Mouse (Mus musculus) MEL (cell line): ENCODE measurements at regions not wholly inside any gene's neighbourhood (a gene's known extent, or its start where the extent isn't known, plus 50 kb on each side); places are given as distances from the start of the nearest gene placed in this dataset.

Source experiments
- DNase-seq: peaks from one replicate; pipeline ENCODE4 v3.0.0; 2011; ENCODE audit warnings: low read depth, low spot score
- H3K27ac ChIP-seq: 2 replicates; pipeline ENCODE4 v1.5.1; 2012; ENCODE audit warnings: low read depth, mild to moderate bottlenecking, control low read depth, low read length, moderate library complexity; ENCODE audit not compliant: control insufficient read depth
- H3K27me3 ChIP-seq, 2 experiments: fragments of 150-350 bp in 1 of 2; sonication (generic) in 1 of 2; 2 replicates each; pipeline ENCODE4 v1.6.1; 2012; ENCODE audit warnings: low read length in 2 of 2, mild to moderate bottlenecking in 2 of 2, improper control_type of control experiment in 1 of 2, moderate library complexity in 1 of 2; ENCODE audit not compliant: insufficient read depth in 2 of 2, control insufficient read depth in 1 of 2
- H3K36me3 ChIP-seq, 2 experiments: 2 replicates each; pipeline ENCODE4 v1.6.1; 2012 to 2014; ENCODE audit warnings: low read length in 2 of 2, improper control_type of control experiment in 1 of 2, inconsistent platforms in 1 of 2, mild to moderate bottlenecking in 1 of 2; ENCODE audit not compliant: insufficient read depth in 2 of 2, control insufficient read depth in 1 of 2
- H3K4me1 ChIP-seq, 2 experiments: fragments of 150-350 bp in 1 of 2; sonication (generic) in 1 of 2; 2 replicates each; pipeline ENCODE4 v1.6.1; 2012; ENCODE audit warnings: low read length in 2 of 2, improper control_type of control experiment in 1 of 2, mild to moderate bottlenecking in 1 of 2; ENCODE audit not compliant: insufficient read depth in 2 of 2, control insufficient read depth in 1 of 2
- H3K4me3 ChIP-seq, 2 experiments: fragments of 150-350 bp in 1 of 2; sonication (generic) in 1 of 2; 2 replicates each; pipeline ENCODE4 v1.5.1; 2012; ENCODE audit warnings: low read depth in 2 of 2, low read length in 2 of 2, mild to moderate bottlenecking in 2 of 2, moderate library complexity in 2 of 2, control low read depth in 1 of 2, improper control_type of control experiment in 1 of 2; ENCODE audit not compliant: control insufficient read depth in 1 of 2, insufficient read depth in 1 of 2
- H3K79me2 ChIP-seq: 2 replicates; pipeline ENCODE4 v1.6.1; 2012; ENCODE audit warnings: mild to moderate bottlenecking, low read length, moderate library complexity; ENCODE audit not compliant: control insufficient read depth, poor library complexity, insufficient read depth
- H3K9ac ChIP-seq: 2 replicates; pipeline ENCODE4 v1.6.1; 2012; ENCODE audit warnings: low read depth, mild to moderate bottlenecking, control low read depth, low read length, moderate library complexity; ENCODE audit not compliant: control insufficient read depth, poor library complexity, severe bottlenecking
- H3K9me3 ChIP-seq: fragments of 150-350 bp; sonication (generic); replicated peaks from 2 replicates; pipeline ENCODE4 v1.6.1; 2012; ENCODE audit warnings: mild to moderate bottlenecking, low read length, improper control_type of control experiment, moderate library complexity; ENCODE audit not compliant: insufficient read depth
- CHD1 ChIP-seq: IDR thresholded peaks from 2 replicates; pipeline ENCODE4 v1.6.1; 2012; ENCODE audit warnings: low read depth, mild to moderate bottlenecking, inconsistent platforms, low read length, improper control_type of control experiment
- CHD2 ChIP-seq: IDR thresholded peaks from 2 replicates; pipeline ENCODE4 v1.6.1; 2011; ENCODE audit warnings: low read length, improper control_type of control experiment
- E2F4 ChIP-seq: IDR thresholded peaks from 2 replicates; pipeline ENCODE4 v1.6.1; 2011; ENCODE audit warnings: low read depth, low read length, improper control_type of control experiment, borderline replicate concordance
- ELF1 ChIP-seq: IDR thresholded peaks from 2 replicates; pipeline ENCODE4 v1.6.1; 2014; ENCODE audit warnings: low read depth, mild to moderate bottlenecking, inconsistent platforms, low read length, improper control_type of control experiment, moderate library complexity
- EP300 ChIP-seq, 2 experiments: IDR thresholded peaks; 2 replicates each; pipeline ENCODE4 v1.6.1; 2011; ENCODE audit warnings: improper control_type of control experiment in 2 of 2, low read length in 2 of 2, low read depth in 1 of 2, mild to moderate bottlenecking in 1 of 2
- GABPA ChIP-seq: IDR thresholded peaks from 2 replicates; pipeline ENCODE4 v1.6.1; 2012; ENCODE audit warnings: low read depth, mild to moderate bottlenecking, inconsistent platforms, low read length, improper control_type of control experiment, moderate library complexity
- GATA1 ChIP-seq: IDR thresholded peaks from 2 replicates; pipeline ENCODE4 v1.6.1; 2011; ENCODE audit warnings: low read depth, low read length, improper control_type of control experiment
- MAFK ChIP-seq: IDR thresholded peaks from 2 replicates; pipeline ENCODE4 v1.6.1; 2011; ENCODE audit warnings: low read depth, mild to moderate bottlenecking, low read length, improper control_type of control experiment, borderline replicate concordance
- MXI1 ChIP-seq: IDR thresholded peaks from 2 replicates; pipeline ENCODE4 v1.6.1; 2011; ENCODE audit warnings: mild to moderate bottlenecking, low read depth, low read length, improper control_type of control experiment
- NELFE ChIP-seq: IDR thresholded peaks from 2 replicates; pipeline ENCODE4 v1.6.1; 2011; ENCODE audit warnings: low read depth, low read length, improper control_type of control experiment
- RAD21 ChIP-seq: IDR thresholded peaks from 2 replicates; pipeline ENCODE4 v1.6.1; 2011; ENCODE audit warnings: mild to moderate bottlenecking, low read depth, low read length, improper control_type of control experiment
- SMC3 ChIP-seq: IDR thresholded peaks from 2 replicates; pipeline ENCODE4 v1.6.1; 2011; ENCODE audit warnings: low read depth, low read length, improper control_type of control experiment
- TCF12 ChIP-seq: IDR thresholded peaks from 2 replicates; pipeline ENCODE4 v1.6.1; 2014; ENCODE audit warnings: low read depth, mild to moderate bottlenecking, inconsistent platforms, low read length, improper control_type of control experiment, moderate library complexity

GRCm38 (mm10) chr16:77355260-77355659, 246.6 kb downstream of the Gm11146 start:
- Histone ChIP-seq H3K9me3 (no peaks in the 10 kb centered on the region), H3K9ac (no peak overlapping the region), H3K36me3 (no peaks in the 10 kb centered on the region), H3K27ac (no peak overlapping the region), H3K4me1 (no peaks in the 10 kb centered on the region), H3K27me3 (no peaks in the 10 kb centered on the region), H3K4me3 (no peak overlapping the region), H3K79me2 (no peaks in the 10 kb centered on the region)
- DNase-seq = no peak
- TF ChIP-seq ELF1 = no peak
- TF ChIP-seq EP300 (IDR thresholded peaks at IDR 0.05; ENCODE audit: low read depth in 1 of 2, low read length in 2 of 2) = no peak
- TF ChIP-seq E2F4 = no peak
- TF ChIP-seq RAD21 = no peak
- TF ChIP-seq GATA1 = no peak
- no peak for TF ChIP-seq MXI1
- no peak for TF ChIP-seq MAFK
- no peak for TF ChIP-seq CHD1
- TF ChIP-seq TCF12 = no peak
- no peak for TF ChIP-seq CHD2
- no peak for TF ChIP-seq NELFE

DNA sequence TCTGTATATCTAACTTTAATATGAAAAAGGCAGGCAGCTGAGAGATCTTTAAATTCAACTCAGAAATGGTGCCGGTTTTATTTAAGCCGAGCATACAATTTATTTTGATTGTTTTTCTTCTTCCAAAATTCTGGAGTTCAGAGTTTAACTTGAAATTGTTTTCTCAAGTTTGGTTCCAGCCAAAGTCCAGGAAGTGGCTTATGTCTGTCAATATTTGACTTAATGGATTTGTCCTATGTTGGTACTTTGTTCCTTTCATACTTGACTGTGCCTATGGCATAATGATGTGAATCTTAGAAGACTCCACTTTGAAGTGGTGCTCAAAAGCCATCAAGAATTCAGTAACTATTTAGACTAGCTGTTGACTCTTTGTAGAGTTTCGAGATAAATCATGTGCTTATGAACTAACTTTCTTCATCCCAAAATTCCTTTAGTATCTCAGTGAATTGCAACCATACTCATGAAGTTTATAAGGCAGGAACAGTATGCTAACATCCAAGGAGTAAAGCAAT, 247.6 kb downstream of the Gm11146 start:
- Histone ChIP-seq H3K27ac (no peak overlapping the region), H3K79me2 (no peaks in the 10 kb centered on the region), H3K4me1 (no peaks in the 10 kb centered on the region)
- TF ChIP-seq GABPA = no peak
- TF ChIP-seq CHD1 = no peak
- no peak for TF ChIP-seq MAFK
- TF ChIP-seq SMC3 = no peak
- no peak for TF ChIP-seq E2F4
- TF ChIP-seq, all 39 proteins: peak for 0
- H3K4me3 ChIP-seq = no peak overlapping the region
- no peaks in the 10 kb centered on the region for H3K27me3 ChIP-seq
- H3K36me3 ChIP-seq = no peaks in the 10 kb centered on the region
- no peak overlapping the region for H3K9ac ChIP-seq
- no peak for DNase-seq
- H3K9me3 ChIP-seq = no peaks in the 10 kb centered on the region

DNA sequence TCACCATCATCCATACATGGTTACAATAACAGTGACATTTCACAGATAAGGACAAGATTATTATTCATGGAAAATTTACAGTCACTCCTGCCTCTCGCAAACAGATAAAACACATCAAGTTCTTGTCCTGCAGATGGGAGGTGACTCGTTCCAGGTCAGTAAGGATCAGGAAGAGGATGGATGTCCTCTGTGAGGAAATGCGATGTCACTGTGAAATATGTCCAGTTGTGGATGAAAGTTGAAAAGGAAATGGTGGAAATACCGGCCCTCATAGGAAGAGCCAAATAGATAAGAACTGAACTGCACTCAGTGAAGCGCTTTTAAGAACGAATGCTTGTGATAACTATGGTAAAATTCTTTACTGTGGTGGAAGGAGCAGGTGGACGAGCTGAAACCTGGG, 255.8 kb downstream of the Gm11146 start:
- no peak for DNase-seq
- H3K4me1 ChIP-seq = no peaks in the 10 kb centered on the region
- no peak overlapping the region for H3K4me3 ChIP-seq
- H3K36me3 ChIP-seq = no peaks in the 10 kb centered on the region
- no peak for TF ChIP-seq NELFE
- no peak overlapping the region for H3K9ac ChIP-seq
- H3K79me2 ChIP-seq = no peaks in the 10 kb centered on the region
- H3K27ac ChIP-seq = no peak overlapping the region
- H3K27me3 ChIP-seq = no peaks in the 10 kb centered on the region
- H3K9me3 ChIP-seq = no peaks in the 10 kb centered on the region
